Mouse (Mus musculus) thymus, postnatal 0 days (tissue): ENCODE data around the gene Acin1. TPM values are rescaled to one million over a fixed set of nuclear protein-coding genes. Genes with fewer than 3 reads are reported as not detected.

ENCODE experiments used
- DNase-seq: peaks from one replicate; pipeline ENCODE4 v3.0.0-alpha.2; 2015; ENCODE audit warnings: low spot score
- polyA plus RNA-seq: library from polyadenylated mRNA; unstranded; fragments of >200 nt; fragmentation: Nextera tagmentation; extraction: Ambion mirVana; gene quantifications from 2 replicates; pipeline ENCODE4 v1.2.1, GENCODE M21; 2015

Acin1 gene
- polyA plus RNA-seq = 137 and 173 TPM in 2 replicates

DNA sequence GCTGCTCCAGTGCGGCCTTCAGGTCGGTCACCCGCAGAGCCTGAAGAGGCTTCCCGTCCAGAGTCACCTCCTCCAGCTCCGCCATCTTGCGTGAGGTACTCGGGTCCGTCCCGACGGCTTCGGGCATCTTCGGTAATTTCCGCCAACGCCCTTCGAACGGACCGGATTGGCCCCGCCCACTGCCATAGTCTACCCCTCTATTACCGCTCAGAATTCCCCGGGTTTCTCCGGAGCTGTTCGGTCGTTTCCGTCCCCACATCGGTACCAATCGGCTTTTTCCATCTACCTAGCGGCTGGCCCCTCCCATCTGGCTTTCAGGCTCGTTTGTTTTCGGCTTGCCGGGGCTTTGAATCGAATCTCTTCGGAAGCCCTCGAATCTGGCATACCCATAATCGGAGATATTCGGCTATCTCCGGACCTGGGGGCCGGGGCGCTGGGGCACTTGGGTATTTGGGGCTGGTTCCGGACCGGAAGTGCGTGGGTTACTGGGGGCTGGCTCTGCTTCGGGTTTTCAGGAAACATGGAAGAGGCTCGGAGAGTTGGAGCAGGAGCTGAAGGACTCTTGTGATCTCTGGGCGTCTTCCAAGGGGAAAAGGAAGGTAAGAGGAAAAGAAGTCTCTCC lies at the start of gene Acin1:
Acin1 (minus strand) TSS at position 410 of the 622 bp plus-strand sequence.
- DNase-seq = peak; percentile 100

DNA sequence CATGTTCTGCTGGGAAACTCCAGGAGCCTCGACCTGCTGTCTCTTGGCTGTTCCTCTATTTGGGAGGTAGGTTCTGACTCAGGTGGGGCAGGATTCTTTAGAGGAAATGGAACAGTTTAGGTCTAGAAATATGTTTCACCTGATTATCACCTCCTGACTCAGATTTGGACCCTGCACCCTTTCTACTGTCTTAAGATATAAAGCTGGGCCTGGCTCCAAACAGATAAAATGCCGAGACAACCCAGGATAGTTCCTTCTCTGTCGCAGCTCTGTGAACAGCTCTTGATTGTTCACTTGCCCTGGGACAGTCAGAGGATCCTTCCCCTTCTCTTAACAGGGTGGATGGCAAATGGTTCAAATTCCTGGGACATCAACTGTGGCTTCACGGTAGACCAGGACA lies 48.5 kb upstream of the Acin1 start:
- no peak for DNase-seq

DNA sequence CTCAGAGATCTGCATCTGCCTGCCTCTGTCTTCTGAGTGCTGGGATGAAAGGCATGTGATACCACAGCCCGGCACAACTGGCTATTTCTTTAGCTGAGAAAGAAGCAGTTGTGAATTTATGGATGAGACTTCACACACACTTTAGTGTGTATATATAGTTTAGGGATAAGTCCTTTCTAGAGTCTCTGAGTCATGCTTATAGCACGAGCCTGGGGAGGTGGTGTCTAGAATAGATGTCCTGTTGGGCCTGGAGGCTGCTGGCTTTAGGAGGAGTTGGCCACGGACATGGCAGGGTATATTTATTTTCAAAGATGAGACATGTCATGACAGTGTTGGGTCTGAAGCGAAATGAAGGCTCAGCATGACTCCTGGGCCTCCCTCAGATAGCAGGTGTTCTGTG lies 47.3 kb upstream of the Acin1 start:
- DNase-seq = no peak

DNA sequence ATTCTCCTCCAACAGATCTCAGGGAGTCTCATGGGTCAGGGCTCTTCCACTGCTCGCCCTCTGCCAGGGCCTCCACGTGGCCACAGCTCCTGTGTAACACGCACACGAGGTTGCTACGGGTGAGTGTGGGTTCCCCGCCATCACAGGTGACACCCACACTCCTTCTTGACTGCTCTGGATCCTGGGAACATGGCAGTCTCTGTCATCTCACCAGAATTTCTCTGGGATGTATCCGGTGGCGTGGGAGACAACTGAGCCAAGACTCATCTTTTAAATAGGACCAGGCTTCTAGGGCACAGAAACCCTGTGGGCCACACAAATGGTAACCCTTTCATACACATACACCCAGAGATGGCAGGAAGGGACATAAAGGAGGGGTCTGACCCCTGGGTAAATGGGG lies 45.5 kb upstream of the Acin1 start:
- no peak for DNase-seq

DNA sequence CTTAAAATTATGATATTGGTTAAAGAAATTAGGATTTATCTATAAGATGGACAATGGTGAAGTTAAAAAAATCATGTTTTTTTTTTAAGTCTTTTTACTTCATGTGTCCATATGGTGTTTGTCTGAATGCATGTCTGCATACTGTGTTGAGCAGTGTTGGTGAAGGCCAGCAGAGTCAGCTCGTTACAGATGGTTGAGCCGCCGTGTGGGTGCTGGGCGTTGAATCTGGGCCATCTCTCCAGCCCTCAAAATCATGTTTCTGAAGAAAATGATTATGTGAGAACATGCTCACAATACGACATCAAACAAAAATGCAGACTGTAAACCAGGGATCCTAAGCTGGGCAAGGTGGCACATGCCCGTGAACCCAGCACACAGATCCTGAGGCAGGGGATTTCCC lies 43.6 kb upstream of the Acin1 start:
- DNase-seq = no peak

DNA sequence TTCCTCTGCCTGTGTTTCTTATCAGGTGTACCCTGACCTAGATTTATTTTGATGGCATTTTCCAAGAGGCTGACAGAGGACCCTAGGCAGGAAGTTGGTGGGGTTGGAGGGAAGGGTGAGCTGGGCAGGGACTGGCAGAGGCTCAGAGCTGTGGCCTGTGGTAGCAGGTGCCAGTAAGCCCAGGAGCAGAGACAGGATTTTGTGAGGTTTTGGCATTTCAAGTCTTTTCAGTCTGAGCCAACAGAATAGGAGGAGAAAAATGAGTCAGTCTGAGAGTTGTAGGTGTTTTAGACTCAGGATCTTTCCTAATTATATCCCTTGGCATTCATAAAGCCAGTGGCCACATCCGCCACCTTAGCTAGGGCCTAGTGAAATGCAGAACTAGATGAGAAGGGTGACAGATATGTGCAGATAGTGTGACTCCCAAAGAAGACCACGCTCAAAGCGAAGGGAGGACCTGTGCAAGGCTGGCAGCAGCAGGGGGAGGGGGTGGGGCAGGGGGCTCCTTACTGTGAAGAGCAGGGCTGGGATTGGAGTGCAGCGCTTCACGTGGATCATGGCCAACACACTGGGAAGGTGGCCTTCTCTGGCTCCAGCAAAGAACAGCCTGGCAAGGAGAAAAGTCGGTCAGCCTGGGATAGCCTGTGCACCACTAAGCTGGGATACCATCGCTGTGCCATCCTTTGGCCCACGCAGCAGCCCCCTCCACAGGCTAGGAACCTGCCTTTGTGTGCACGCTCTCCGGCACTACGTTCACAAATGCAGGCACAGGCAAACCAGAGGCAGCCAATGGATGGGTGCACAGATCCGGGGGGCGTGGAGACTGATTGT lies 42.3 kb upstream of the Acin1 start:
- no peak for DNase-seq

DNA sequence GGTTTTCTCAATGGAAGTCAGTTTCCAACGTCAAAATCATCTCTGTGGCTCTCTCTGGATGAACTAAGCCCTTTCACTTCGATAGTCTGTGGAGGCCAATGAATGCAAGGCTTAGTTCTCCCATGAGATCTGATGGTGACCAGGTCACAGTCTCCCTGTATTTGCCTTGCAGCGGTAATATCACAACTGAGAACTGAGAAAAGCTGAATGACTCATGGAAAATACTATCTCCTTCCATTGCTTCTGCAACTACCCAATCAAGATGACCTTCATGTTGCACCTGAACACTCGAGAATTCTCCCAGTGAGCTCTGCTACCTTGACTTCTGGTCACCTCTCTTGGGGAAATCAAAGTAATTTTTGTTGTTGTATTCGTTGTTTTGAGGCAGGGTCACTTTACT lies 40.8 kb upstream of the Acin1 start:
- no peak for DNase-seq

DNA sequence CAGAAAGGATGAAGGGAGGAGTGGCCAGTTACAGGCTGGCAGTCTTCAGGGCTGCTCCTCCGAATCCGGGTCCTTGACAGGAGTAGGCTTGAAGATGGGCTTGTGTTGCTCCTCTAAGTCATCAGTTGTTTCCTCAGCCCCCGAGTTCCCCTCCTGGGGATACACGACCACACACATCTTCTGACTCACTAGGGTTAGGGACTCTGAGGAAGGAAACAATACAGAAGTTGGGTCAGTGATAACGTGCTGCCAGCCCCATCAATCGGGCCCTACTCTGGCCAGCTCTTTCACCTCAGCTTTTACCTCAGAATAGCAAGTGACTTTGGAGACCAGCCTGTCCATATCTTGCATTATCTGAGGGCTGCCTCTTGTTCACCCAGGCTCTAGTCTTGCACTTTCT lies 37.3 kb upstream of the Acin1 start:
- no peak for DNase-seq

DNA sequence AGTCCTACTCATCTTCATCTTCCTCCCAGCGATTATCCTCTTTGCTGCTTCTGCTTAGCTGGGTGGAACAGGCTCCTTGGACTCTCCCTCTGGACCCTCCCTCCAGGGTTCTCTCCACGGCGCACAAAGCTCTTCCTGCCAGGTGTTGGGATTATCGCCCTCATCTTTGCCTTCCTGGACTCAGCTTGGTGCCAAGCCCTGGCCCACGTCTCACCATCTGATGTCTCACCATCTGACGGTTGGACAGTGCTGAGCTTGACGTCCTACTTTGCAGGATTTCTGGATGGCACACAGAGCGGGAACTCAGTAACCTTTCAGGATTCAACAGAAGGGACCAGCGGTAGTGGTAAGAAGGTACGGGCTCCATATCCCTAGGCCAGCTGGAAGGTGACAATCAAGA lies 35.0 kb upstream of the Acin1 start:
- no peak for DNase-seq

DNA sequence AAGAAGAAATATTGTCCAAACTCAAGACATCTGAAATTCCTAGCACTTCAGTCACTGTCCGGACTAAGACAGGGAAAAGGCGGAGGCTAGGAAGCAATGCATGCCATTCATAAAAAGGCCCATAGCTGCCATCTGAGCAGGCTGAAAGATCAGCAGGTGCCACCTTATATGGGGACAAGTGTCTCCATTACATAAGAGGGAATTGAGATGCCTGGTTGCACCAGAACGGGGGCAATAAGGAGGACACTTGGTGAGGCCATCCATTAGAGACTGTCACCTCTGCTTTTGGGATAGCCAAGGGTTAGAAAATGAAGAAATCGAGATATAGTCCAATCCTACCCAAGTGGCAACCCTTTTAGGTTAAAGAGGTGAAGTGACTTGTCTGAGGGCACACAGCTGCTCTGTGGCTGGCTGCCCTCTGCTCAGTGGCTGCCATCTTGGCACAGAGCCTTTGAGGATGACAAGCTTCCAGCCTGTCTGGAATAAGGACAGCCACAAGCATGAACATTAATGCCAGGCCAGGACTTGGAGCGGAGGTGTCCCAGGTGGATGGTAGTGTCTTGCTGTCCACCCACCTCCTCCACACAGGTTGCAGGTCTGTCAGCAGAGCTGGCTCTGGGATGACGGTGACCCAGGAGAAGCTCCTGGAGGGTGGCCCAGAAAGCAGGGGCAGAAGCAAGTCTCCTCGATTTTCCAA lies 34.1 kb upstream of the Acin1 start:
- DNase-seq = no peak

DNA sequence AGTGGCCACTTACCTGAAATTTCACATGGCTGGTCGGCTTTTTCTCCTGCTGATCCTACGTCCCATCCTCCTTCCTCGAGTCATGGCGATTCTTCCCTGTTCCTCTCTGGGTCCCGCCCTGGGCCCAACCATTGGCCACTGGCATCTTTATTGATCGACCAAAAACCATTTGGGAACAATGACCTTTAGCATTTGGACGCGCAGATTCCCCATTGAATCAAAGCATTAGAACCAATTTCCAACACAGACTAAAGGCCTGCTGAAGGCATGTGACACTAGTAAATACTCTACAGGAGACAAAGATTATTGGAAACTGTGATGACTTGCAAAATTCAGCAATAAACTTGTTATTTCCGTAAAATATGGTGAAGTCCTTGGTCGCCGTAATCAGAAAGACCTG lies 33.3 kb upstream of the Acin1 start:
- DNase-seq = no peak

DNA sequence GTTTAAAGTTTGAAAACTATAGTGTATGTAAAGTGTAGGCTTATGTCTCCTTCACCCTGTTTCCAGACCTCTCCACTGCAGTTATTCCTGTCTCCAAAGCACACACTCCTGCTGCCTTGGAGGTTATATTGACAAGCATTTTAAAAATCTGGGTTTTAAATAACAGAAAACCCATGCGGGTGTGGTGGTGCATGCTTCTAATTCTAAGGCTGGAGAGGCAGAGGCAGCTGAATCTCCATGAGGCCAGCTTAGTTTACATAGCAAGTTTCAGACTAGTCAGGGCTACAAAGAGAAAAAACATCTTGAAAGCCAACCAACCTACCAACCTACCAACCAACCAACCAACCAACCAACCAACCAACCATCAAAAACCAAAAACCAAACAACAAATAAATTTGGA lies 28.7 kb upstream of the Acin1 start:
- DNase-seq = no peak

DNA sequence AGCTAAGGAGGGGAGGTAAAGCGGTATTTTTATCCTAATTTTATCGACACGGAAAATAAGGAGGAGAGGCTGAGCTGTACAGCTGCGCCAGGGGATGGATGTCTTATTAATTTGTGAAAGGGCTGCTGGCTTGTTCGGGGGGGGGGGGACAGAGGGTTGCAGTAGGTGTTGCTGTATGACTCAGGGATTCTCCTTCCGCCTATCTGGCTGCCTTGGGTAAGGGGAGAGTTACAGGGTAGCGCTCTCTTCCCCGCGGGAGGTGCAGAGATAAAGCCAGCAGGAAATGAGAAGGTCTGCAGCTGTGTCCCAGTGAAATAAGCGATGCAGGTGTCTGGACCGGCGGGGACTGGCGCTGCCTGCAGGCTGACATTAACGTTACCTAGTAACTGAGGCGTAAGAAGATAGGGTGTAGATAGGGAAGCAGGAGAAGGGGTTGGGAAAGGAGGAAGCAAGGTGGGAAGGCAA lies 27.9 kb upstream of the Acin1 start:
- DNase-seq = peak; percentile 78

DNA sequence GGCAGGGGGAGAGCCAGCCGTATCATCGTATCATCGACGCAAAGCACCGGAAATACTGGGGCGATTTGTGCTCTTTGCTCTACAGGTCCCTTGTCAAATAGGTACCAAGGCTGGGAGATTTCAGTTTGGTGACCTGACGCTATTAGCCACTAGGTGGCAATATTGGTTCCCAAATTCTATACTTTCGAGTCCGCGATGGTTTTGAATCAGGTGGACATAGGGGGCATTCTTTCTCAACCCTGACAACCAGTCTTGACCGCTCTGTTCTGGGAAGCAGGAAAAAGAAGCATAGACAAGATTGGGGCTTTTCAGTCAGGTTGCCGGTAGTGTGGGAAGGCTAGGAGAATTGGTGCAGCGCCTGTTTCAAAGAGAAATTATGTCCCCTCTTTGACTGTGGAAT lies 27.4 kb upstream of the Acin1 start:
- peak; percentile 78 for DNase-seq

DNA sequence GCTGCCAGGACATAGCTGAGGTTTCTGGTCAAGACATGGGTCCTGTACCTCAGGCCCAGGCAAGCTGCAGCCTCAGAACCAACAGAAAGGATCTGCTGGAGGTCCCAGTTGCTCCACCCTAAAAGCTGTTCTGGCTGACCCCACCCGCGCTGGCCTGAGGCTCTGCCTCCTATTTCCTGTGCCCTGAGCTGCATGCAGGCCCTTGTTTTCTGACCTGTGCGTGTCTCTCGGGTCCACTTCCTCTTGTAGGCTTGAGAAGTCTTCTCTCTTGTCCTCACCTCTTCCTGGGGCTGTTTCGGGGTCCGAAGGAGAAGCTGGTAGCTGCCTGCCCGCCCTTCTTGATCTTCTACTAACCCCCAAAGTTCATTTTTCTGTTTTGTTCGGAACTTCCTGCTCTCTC lies 26.1 kb upstream of the Acin1 start:
- no peak for DNase-seq

DNA sequence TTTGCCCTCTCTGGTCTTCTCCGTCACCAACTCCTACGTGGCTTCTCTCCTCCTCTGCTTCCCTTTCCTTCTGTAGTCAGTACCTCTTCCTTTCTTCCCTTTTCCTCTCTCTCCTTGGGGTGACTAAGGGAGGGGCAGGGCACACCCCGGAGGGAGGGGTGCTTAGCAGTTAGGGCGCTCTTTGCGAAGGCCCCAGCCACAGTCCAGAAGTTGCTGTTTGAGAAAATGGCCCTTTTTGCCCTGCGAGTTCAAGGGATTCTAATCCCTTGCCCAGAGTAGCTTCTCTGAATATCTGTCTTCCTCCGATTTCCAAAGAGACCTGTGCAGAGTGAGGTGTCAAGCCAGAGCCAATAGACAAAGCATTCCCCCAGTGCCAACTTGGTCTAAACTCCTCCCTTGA lies 25.3 kb upstream of the Acin1 start, which contains the start of gene Cebpe:
Cebpe (minus strand) TSS at position 101 of the 400 bp plus-strand sequence.
- no peak for DNase-seq

DNA sequence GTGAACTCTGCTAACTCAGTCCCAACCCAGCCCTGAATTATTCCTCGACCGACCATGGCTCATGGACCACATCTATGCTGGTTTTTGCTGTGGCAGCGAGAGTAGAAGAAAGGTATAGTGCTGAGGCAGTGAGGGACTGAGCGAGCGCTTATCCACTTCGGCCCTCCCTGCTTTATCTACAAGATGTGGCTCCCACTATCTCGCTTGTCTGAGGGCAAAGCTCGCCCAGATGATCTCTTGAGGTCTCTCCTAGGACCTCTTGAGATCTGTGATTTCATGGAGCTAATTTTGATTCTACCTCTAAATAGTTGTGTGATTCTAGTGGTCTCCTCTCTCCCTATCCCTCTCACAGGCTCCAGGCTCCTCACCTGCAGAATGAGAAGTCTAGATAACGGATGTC lies 22.3 kb upstream of the Acin1 start:
- no peak for DNase-seq

DNA sequence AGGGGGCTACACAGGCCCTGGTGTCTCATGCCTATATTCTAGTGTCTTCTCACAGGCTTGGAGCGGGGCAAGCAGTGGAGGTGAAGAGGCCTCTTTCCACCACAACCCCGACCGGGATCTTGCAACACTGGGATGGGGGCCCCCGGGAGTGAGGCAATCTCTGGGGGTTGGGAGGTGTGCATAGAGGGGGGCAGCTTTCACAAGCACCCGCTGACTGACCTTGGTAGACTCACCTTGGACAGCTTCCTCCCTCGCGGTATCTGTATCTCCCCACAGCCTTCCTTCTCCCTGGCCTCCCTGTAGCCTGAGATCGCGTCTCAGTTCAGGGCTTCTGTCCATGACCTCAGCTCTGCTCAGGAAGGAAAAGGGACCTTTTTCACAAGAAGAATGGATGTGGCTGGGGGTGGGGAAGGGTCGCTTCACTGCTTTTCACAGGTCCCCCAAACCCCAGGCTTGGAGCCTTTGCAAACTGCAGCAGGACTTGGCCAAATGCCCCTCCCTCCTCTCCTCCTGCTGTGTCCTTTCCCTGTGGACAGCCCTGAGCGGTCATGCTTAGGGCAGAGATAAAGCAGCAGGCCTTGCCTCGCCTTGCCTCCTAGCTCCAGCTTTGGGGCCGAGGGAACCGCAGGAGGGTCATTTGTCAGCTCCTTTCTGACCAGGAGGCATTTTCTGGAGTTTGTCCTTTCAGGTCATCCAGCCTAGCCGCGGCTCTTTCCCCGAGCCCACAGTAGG lies 20.0 kb upstream of the Acin1 start:
- DNase-seq = no peak

DNA sequence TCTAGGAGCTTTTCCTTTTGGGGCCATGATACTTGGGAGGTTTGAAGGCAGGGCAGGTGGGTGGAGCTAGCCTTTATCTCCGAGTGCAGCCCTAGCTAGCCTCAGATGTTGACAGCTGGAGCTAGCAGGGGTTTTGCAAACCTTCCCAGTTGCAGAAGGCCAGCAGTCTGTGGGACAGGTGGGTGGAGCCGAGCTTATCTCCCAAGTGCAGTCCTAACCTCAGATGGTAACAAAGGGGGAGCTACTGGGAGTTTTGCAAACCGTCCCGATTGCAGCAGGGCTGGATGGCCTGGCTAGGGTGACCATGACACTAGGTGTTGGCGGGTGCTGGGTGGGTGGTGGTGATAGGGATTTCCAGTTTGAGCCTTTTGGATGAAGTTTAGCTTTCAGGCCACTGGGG lies 19.1 kb upstream of the Acin1 start:
- no peak for DNase-seq

DNA sequence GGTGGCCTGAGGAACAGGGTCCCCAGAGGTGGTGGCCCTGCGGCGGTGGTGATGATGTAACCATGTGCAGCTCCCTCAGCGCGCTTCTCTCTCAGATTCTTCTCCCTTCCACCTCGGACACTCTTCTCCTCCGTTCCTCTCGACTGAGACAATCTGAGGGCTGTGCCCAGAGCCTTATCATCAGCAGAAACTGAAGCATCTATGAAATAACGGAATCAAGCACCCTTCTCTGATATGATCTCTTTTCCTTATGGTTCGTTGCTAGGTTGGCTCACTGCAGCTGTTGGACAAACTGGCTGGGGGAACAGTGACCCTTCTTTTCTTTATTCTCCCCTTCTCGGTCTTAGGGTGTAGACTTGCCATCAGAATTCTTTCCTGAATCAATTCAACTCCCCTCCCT lies 16.5 kb upstream of the Acin1 start:
- no peak for DNase-seq

DNA sequence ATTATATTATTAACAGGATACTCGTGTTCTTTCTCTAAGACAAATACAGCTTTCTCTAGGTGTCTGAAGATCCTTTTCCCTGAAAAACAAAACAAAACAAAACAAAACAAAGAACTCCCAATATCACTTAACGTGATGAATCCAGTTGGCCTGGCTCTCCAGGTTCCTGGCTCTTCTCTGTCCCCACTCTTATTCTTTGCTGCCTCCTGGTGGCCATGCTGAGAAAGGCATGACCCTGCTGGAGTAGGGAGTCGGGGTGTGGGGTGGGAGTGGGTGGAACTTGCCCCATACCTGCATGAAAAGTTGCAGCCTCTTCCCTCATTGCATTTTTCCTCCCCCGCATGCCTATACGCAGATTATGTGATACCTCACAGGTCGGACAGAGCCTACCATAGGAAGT lies 14.6 kb upstream of the Acin1 start:
- peak; percentile 85 for DNase-seq

DNA sequence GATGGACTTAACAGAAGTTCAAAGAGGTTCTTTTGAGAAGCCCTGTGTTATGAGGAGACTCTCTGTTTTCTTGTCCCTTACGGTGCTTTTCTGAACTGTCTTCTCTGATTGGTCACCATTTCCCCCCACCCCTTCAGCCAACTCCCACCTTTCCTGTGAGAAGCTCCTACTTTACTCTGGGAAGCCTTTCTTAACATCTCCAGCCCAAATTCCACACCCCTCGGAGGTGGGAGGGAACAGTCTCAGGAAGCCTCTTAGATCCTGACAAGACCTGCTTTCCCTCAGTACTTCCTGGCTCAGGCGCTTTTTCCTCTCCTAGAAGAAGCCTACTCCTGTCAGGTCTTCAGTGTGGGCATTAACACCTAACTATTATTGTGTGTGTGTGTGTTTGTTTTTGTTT lies 12.9 kb upstream of the Acin1 start:
- DNase-seq = no peak
